In the genomic region with DNA sequence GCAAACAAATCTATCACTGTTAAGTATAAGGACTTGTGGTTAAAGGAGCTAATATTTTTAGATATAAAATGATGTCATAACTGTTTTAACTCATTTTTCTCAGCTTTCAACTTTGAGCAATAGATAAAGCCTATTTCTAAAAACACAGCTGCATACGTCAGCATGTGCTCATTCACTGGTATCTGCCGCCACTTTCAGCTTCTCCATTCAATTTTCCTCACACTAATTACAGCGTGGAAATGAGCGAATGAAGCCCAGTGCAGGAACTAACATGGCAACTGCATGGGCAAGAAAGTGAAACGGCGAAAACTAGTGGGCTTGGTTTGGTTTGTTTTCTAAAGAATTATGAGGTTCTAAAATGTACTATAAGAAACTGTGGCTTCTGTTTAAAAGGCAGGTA, we compare ENCODE assay signal across 10 mouse cellular contexts. TPM values are rescaled to one million over a fixed set of nuclear protein-coding genes. Genes with fewer than 3 reads are reported as not detected.
A peak's percentile ranks its signal among the peaks of the same experiment; 100 is the strongest.
DNase-seq lines count a peak whose midpoint lies in the region; ATAC-seq and TF ChIP-seq lines count a peak whose summit lies in the region.
"Had no signal": no experiment of that assay in that cellular context is flagged by ENCODE, and none has a peak within 500 bp of the region (broad histone marks: within the 10 kb centered on the region; RNA-seq: fewer than 3 reads in every experiment).

No protein-coding gene starts in this region.

- intact Hi-C loops in heart, postnatal 10 days (cut with DNase I): loop anchor here (10.0 kb wide), 1 partner anchor 191 kb away; no protein-coding TSS in a partner anchor

- DNase-seq in heart, postnatal 10 days: no peak
- peak; percentile 11 for DNase-seq in hindbrain, postnatal 0 days (ENCODE audit: low spot score)
- DNase-seq in adrenal gland, adult (ENCODE audit: inconsistent age in 2 of 2, low spot score in 1 of 2): no peak
- no peak for DNase-seq in right cerebral cortex, adult 2 months (ENCODE audit: low spot score in 2 of 2)
- DNase-seq: cerebellum, postnatal 10 days had no signal

- peak overlapping the region; percentile 77 for H3K9ac ChIP-seq in heart, embryonic 14.5 days (ENCODE audit: low read length)
- peak overlapping the region; percentile 54 for H3K9ac ChIP-seq in embryonic facial prominence, embryonic 13.5 days
- no peak overlapping the region for H3K9ac ChIP-seq in hindbrain, postnatal 0 days (replicated peaks; ENCODE audit: low read length)
- no peak overlapping the region for H3K9ac ChIP-seq in neural tube, embryonic 12.5 days

- no peak for ATAC-seq in heart, embryonic 14.5 days (ENCODE audit: insufficient number of reproducible peaks, insufficient read depth, low FRiP score, low read depth)
- no peak for ATAC-seq in embryonic facial prominence, embryonic 13.5 days (ENCODE audit: insufficient number of reproducible peaks, insufficient read depth, low FRiP score, low TSS enrichment, low read depth)
- no peak for ATAC-seq in hindbrain, postnatal 0 days
- ATAC-seq in neural tube, embryonic 12.5 days (ENCODE audit: low FRiP score, low read depth): no peak
- ATAC-seq in monocyte, adult 5-6 weeks (replicated peaks; ENCODE audit: insufficient number of reproducible peaks, low FRiP score, low TSS enrichment, poor library complexity, severe bottlenecking): no peak

- 46% methylated on average over 6 of the region's 6 CpGs for WGBS in heart, embryonic 14.5 days
- 50% methylated on average over 6 of the region's 6 CpGs for WGBS in embryonic facial prominence, embryonic 13.5 days
- WGBS in hindbrain, postnatal 0 days: 39% methylated on average over 6 of the region's 6 CpGs
- 44% methylated on average over 6 of the region's 6 CpGs for WGBS in neural tube, embryonic 12.5 days

- H3K9me3 ChIP-seq in heart, embryonic 14.5 days (ENCODE audit: control insufficient read depth, low read length): no peaks in the 10 kb centered on the region
- no peaks in the 10 kb centered on the region for H3K9me3 ChIP-seq in embryonic facial prominence, embryonic 13.5 days
- H3K9me3 ChIP-seq in hindbrain, postnatal 0 days (ENCODE audit: low read length): no peaks in the 10 kb centered on the region
- no peaks in the 10 kb centered on the region for H3K9me3 ChIP-seq in neural tube, embryonic 12.5 days

- peak overlapping the region; percentile 27 to 54; a peak in 3 of 4 replicates for H3K4me3 ChIP-seq in heart, embryonic 14.5 days (ENCODE audit: control insufficient read depth in 1 of 2, insufficient read depth in 1 of 2, low read depth in 1 of 2, low read length in 2 of 2)
- H3K4me3 ChIP-seq in embryonic facial prominence, embryonic 13.5 days: peak overlapping the region; percentile 56
- peak overlapping the region; percentile 57 for H3K4me3 ChIP-seq in hindbrain, postnatal 0 days (ENCODE audit: low read length)
- 0 out of 2 replicates have a peak overlapping the region, but pooled peaks have one; percentile 7 for H3K4me3 ChIP-seq in neural tube, embryonic 12.5 days
- H3K4me3 ChIP-seq: megakaryocyte, embryonic 14.5 days had no signal

- H3K4me1 ChIP-seq in heart, embryonic 14.5 days (ENCODE audit: control insufficient read depth in 2 of 2, insufficient read depth in 2 of 2, low read length in 2 of 2): no peaks in the 10 kb centered on the region
- no peaks in the 10 kb centered on the region for H3K4me1 ChIP-seq in embryonic facial prominence, embryonic 13.5 days
- no peaks in the 10 kb centered on the region; the same call in 1 of the 2 replicates for H3K4me1 ChIP-seq in hindbrain, postnatal 0 days (ENCODE audit: insufficient read depth, low read length)
- H3K4me1 ChIP-seq in neural tube, embryonic 12.5 days: no peaks in the 10 kb centered on the region
- H3K4me1 ChIP-seq: megakaryocyte, embryonic 14.5 days had no signal

- peak overlapping the region; percentile 65 for H3K4me2 ChIP-seq in heart, embryonic 14.5 days (ENCODE audit: low read length)
- H3K4me2 ChIP-seq in embryonic facial prominence, embryonic 13.5 days: peak overlapping the region; percentile 52
- peak overlapping the region; percentile 56 for H3K4me2 ChIP-seq in hindbrain, postnatal 0 days (ENCODE audit: low read depth, low read length)
- H3K4me2 ChIP-seq in neural tube, embryonic 12.5 days (replicated peaks): peak overlapping the region; percentile 58

- no peaks in the 10 kb centered on the region for H3K36me3 ChIP-seq in heart, embryonic 14.5 days (ENCODE audit: control insufficient read depth, insufficient read depth, low read length)
- no peaks in the 10 kb centered on the region for H3K36me3 ChIP-seq in embryonic facial prominence, embryonic 13.5 days
- H3K36me3 ChIP-seq in hindbrain, postnatal 0 days (ENCODE audit: insufficient read depth, low read length): no peaks in the 10 kb centered on the region
- H3K36me3 ChIP-seq in neural tube, embryonic 12.5 days: no peaks in the 10 kb centered on the region

- H3K27ac ChIP-seq in heart, embryonic 14.5 days (replicated peaks in 1 of 2; ENCODE audit: control insufficient read depth in 1 of 2, insufficient read depth in 1 of 2, low read depth in 2 of 2, low read length in 2 of 2): no peak overlapping the region
- no peak overlapping the region for H3K27ac ChIP-seq in embryonic facial prominence, embryonic 13.5 days
- no peak overlapping the region for H3K27ac ChIP-seq in hindbrain, postnatal 0 days
- H3K27ac ChIP-seq in neural tube, embryonic 12.5 days: no peak overlapping the region

- H3K27me3 ChIP-seq in heart, embryonic 14.5 days (ENCODE audit: control insufficient read depth, insufficient read depth, low read length): no peaks in the 10 kb centered on the region
- no peaks in the 10 kb centered on the region for H3K27me3 ChIP-seq in embryonic facial prominence, embryonic 13.5 days
- no peaks in the 10 kb centered on the region for H3K27me3 ChIP-seq in hindbrain, postnatal 0 days (ENCODE audit: insufficient read depth, low read length)
- no peaks in the 10 kb centered on the region for H3K27me3 ChIP-seq in neural tube, embryonic 12.5 days (replicated peaks)

- no peak for TF ChIP-seq CTCF in hindbrain, postnatal 0 days (IDR thresholded peaks at IDR 0.05; ENCODE audit: low read depth)

RNA-seq across cellular contexts. Expression of gene Klhl13, which starts 1.4 kb away (rescaled TPM):
- 89.7 and 92.9 TPM in 2 replicates for polyA plus RNA-seq in heart, embryonic 14.5 days (2014; fragmentation: Nextera tagmentation; extraction: Ambion mirVana)
- total RNA-seq in heart, postnatal 10 days (2021): 10 to 100 TPM; 31.4 to 35.3 TPM
- 55.5 and 57.1 TPM in 2 replicates for polyA plus RNA-seq in embryonic facial prominence, embryonic 13.5 days (2015; fragmentation: Nextera tagmentation; extraction: Ambion mirVana)
- total RNA-seq in hindbrain, postnatal 0 days (2014; rRNA removed): 149 and 150 TPM in 2 replicates
- 108 and 119 TPM in 2 replicates for polyA plus RNA-seq in hindbrain, postnatal 0 days (2015; fragmentation: Nextera tagmentation; extraction: Ambion mirVana)
- 81.4 and 90.5 TPM in 2 replicates for polyA plus RNA-seq in neural tube, embryonic 12.5 days (2016; fragmentation: Nextera tagmentation; extraction: Ambion mirVana)
- not detected in 3 replicates for total RNA-seq in monocyte, adult 5-6 weeks (2017)

Comparison
In these comparisons a context has a peak if more than half of its experiments do, and no peak if none do; other contexts are left out.
1. H3K4me3 ChIP-seq: peak in every context shown above with its lines; median percentile 57 in hindbrain, postnatal 0 days; 56 in embryonic facial prominence, embryonic 13.5 days; 40 in heart, embryonic 14.5 days; 7 in neural tube, embryonic 12.5 days.
2. H3K9ac ChIP-seq: peak in heart, embryonic 14.5 days (single experiment) and embryonic facial prominence, embryonic 13.5 days (single experiment); none in hindbrain, postnatal 0 days (single experiment) and neural tube, embryonic 12.5 days (single experiment).
3. Peak in every context shown above with its lines, with median percentiles within 50 percentile points of each other: H3K4me2 ChIP-seq.